Mouse (Mus musculus) CD4-positive helper T cell, adult 2 months (primary cell): ENCODE results near the gene Lypd9.
"Not testable (repeated sequence)": the region's sequence is repeated elsewhere in the genome, so short reads cannot be mapped to it uniquely, and the experiment has no call there.

ENCODE experiments used
- DNase-seq: peaks from one replicate; pipeline ENCODE4 v3.0.0-alpha.2; 2012; ENCODE audit warnings: low read depth, missing footprints, low spot score

Gene Lypd9

GRCm38 (mm10) chr11:58452759-58453158 is at the start of gene Lypd9:
Lypd9 (minus strand) TSS chr11:58452923.
- DNase-seq = no peak

GRCm38 (mm10) chr11:58502472-58502871 is 49.7 kb upstream of the Lypd9 start, which contains the start of gene Olfr331:
Olfr331 (minus strand) TSS chr11:58502572.
- DNase-seq = not testable (repeated sequence)

- DNase-seq = no peak
These were observed 46.6 kb upstream of the Lypd9 start for GRCm38 (mm10) chr11:58499290-58499689.

- DNase-seq = no peak
These were observed 46.0 kb upstream of the Lypd9 start for GRCm38 (mm10) chr11:58498761-58499160.

- no peak for DNase-seq
These were observed 39.7 kb upstream of the Lypd9 start, which contains the start of gene Olfr332 for GRCm38 (mm10) chr11:58492455-58492854. Olfr332 (minus strand) TSS chr11:58492555.

GRCm38 (mm10) chr11:58462170-58462569 is 9.4 kb upstream of the Lypd9 start, which contains the start of gene Olfr30:
Olfr30 (minus strand) TSS chr11:58462270.
- DNase-seq = no peak

- DNase-seq = no peak
These were observed 869 bp upstream of the Lypd9 start for GRCm38 (mm10) chr11:58453592-58453991.

- no peak for DNase-seq
These were observed 14.9 kb downstream of the Lypd9 start for GRCm38 (mm10) chr11:58437866-58438265.

GRCm38 (mm10) chr11:58432259-58432658 is 20.5 kb downstream of the Lypd9 start, which contains the start of gene Gm12253:
Gm12253 (plus strand) TSS chr11:58432559.
- no peak for DNase-seq

- no peak for DNase-seq
These were observed 31.9 kb downstream of the Lypd9 start, which contains the start of gene 1810065E05Rik for GRCm38 (mm10) chr11:58420815-58421214. 1810065E05Rik (plus strand) TSS chr11:58421111.

- no peak for DNase-seq
These were observed 34.4 kb downstream of the Lypd9 start for GRCm38 (mm10) chr11:58418336-58418735.

GRCm38 (mm10) chr11:58408066-58408465 is 44.7 kb downstream of the Lypd9 start:
- no peak for DNase-seq

GRCm38 (mm10) chr11:58400655-58401054 is 52.1 kb downstream of the Lypd9 start:
- no peak for DNase-seq

- DNase-seq = no peak
These were observed 52.6 kb downstream of the Lypd9 start for GRCm38 (mm10) chr11:58399985-58400645.
